Mouse (Mus musculus) ovary, postnatal 36 days (tissue): ENCODE measurements around the gene Alg3.

ENCODE experiments used
- DNase-seq: peaks from one replicate; pipeline ENCODE4 v3.0.0; 2022; ENCODE audit warnings: low spot score, mixed read lengths

Alg3 gene

GRCm38 (mm10) chr16:20604705-20605104 is 6.8 kb downstream of the Alg3 start:
- no peak for DNase-seq

- DNase-seq: no peak
These were observed 11.0 kb downstream of the Alg3 start for GRCm38 (mm10) chr16:20600511-20600910.

- no peak for DNase-seq
These were observed 14.7 kb downstream of the Alg3 start for GRCm38 (mm10) chr16:20596687-20597441.

GRCm38 (mm10) chr16:20595737-20596136 is 15.8 kb downstream of the Alg3 start:
- DNase-seq: no peak

- no peak for DNase-seq
These were observed 16.4 kb downstream of the Alg3 start for GRCm38 (mm10) chr16:20595060-20595673.

- no peak for DNase-seq
These were observed 20.3 kb downstream of the Alg3 start for GRCm38 (mm10) chr16:20591076-20591705.

GRCm38 (mm10) chr16:20590680-20591038 is 20.9 kb downstream of the Alg3 start:
- no peak for DNase-seq

GRCm38 (mm10) chr16:20589939-20590679 is 21.4 kb downstream of the Alg3 start:
- DNase-seq: peak; percentile 33

GRCm38 (mm10) chr16:20589366-20589938 is 22.1 kb downstream of the Alg3 start, which contains the start of gene Vwa5b2:
TSS of gene Vwa5b2 (plus strand) at chr16:20589471.
- no peak for DNase-seq

GRCm38 (mm10) chr16:20565075-20565474 is 46.5 kb downstream of the Alg3 start:
- DNase-seq: no peak

GRCm38 (mm10) chr16:20557381-20557780 is 54.2 kb downstream of the Alg3 start:
- no peak for DNase-seq
